Mouse (Mus musculus) forebrain, embryonic 12.5 days (tissue): ENCODE measurements around the gene Pde2a. TPM values are rescaled to one million over a fixed set of nuclear protein-coding genes. Genes with fewer than 3 reads are reported as not detected.

ENCODE experiments used
- ATAC-seq: fragments of 200-750 bp; cut with Nextera tagmentation; 2 replicates; pipeline ENCODE4 v1.8.0; 2017; ENCODE audit warnings: moderate TSS enrichment; ENCODE audit not compliant: low FRiP score
- H3K27ac ChIP-seq: fragments of 300-500 bp; sonication (generic); 2 replicates; pipeline ENCODE4 v1.5.1; 2016; ENCODE audit warnings: mild to moderate bottlenecking
- H3K27me3 ChIP-seq: fragments of 300-500 bp; sonication (generic); 2 replicates; pipeline ENCODE4 v1.6.1; 2016; ENCODE audit warnings: mild to moderate bottlenecking
- H3K36me3 ChIP-seq: fragments of 300-500 bp; sonication (generic); replicated peaks from 2 replicates; pipeline ENCODE4 v1.6.1; 2016; ENCODE audit warnings: mild to moderate bottlenecking
- H3K4me1 ChIP-seq: fragments of 300-500 bp; sonication (generic); 2 replicates; pipeline ENCODE4 v1.6.1; 2016
- H3K4me2 ChIP-seq: fragments of 300-500 bp; sonication (generic); 2 replicates; pipeline ENCODE4 v1.6.1; 2016; ENCODE audit warnings: mild to moderate bottlenecking, moderate library complexity
- H3K4me3 ChIP-seq: fragments of 300-500 bp; sonication (generic); replicated peaks from 2 replicates; pipeline ENCODE4 v1.5.1; 2016; ENCODE audit warnings: mild to moderate bottlenecking
- H3K9ac ChIP-seq: fragments of 300-500 bp; sonication (generic); 2 replicates; pipeline ENCODE4 v1.6.1; 2016; ENCODE audit warnings: mild to moderate bottlenecking
- H3K9me3 ChIP-seq: fragments of 300-500 bp; sonication (generic); 2 replicates; pipeline ENCODE4 v1.6.1; 2016
- WGBS: fragments of 180-500 bp; shearing (Covaris S2); methylation state at CpG from one replicate; pipeline ENCODE4 v1.1.7; 2016; 5-methylcytosine and 5-hydroxymethylcytosine counted together
- polyA plus RNA-seq: library from polyadenylated mRNA; unstranded; fragments of >200 nt; fragmentation: Nextera tagmentation; extraction: Ambion mirVana; gene quantifications from 2 replicates; pipeline ENCODE4 v1.2.1, GENCODE M21; 2016

Pde2a gene
- polyA plus RNA-seq, 1 experiment from 2014 or later: 23.1 TPM

DNA sequence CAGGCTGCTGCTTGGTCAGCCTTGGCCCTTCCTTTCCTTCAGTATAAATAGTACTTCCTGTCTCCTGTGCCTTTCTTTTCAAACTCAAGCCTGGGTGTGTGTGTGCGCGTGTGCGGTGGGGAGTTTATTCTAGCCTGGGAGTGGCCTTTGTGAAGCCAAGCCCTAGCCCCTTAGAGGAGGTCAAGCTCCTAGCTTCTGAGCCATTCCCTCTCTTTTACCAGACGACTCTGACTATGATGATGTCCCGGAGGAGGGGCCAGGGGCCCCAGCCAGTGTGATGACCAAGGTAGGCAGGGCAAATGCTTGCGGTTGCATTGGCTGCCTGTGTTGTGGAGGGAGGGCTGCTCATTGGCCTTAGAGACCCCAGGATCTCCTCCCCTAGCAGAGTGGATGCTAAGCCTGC, 36.2 kb upstream of the Pde2a start:
- Histone ChIP-seq H3K4me3 (no peak overlapping the region), H3K27me3 (no peaks in the 10 kb centered on the region), H3K27ac (no peak overlapping the region), H3K9me3 (no peaks in the 10 kb centered on the region), H3K36me3 (no peaks in the 10 kb centered on the region), H3K4me1 (peaks cover 10% of the 10 kb centered on the region), H3K9ac (no peak overlapping the region), H3K4me2 (no peak overlapping the region)
- no peak for ATAC-seq
- 53% methylated on average over 6 of the region's 6 CpGs for WGBS

GRCm38 (mm10) chr7:101385866-101386452, 35.5 kb upstream of the Pde2a start:
- Histone ChIP-seq H3K9ac (no peak overlapping the region), H3K36me3 (no peaks in the 10 kb centered on the region), H3K9me3 (no peaks in the 10 kb centered on the region), H3K4me1 (peaks cover 10% of the 10 kb centered on the region), H3K27ac (no peak overlapping the region), H3K4me2 (no peak overlapping the region), H3K27me3 (no peaks in the 10 kb centered on the region), H3K4me3 (no peak overlapping the region)
- 58% methylated on average over 10 of the region's 10 CpGs for WGBS
- ATAC-seq: 0 out of 2 replicates have a peak, but pooled peaks have one; percentile 20

- Histone ChIP-seq H3K27ac (no peak overlapping the region), H3K9ac (no peak overlapping the region), H3K4me2 (no peak overlapping the region), H3K4me1 (peaks cover 28% of the 10 kb centered on the region), H3K9me3 (no peaks in the 10 kb centered on the region), H3K36me3 (no peaks in the 10 kb centered on the region), H3K27me3 (no peaks in the 10 kb centered on the region), H3K4me3 (no peak overlapping the region)
- ATAC-seq: no peak
- WGBS: 86% methylated on average over 6 of the region's 6 CpGs
Measured at GRCm38 (mm10) chr7:101389256-101389655, 32.2 kb upstream of the Pde2a start.

- 0 out of 2 replicates have a peak, but pooled peaks have one; percentile 17 for ATAC-seq
- H3K27ac ChIP-seq: no peak overlapping the region
Measured at GRCm38 (mm10) chr7:101391909-101392479, 29.5 kb upstream of the Pde2a start.

DNA sequence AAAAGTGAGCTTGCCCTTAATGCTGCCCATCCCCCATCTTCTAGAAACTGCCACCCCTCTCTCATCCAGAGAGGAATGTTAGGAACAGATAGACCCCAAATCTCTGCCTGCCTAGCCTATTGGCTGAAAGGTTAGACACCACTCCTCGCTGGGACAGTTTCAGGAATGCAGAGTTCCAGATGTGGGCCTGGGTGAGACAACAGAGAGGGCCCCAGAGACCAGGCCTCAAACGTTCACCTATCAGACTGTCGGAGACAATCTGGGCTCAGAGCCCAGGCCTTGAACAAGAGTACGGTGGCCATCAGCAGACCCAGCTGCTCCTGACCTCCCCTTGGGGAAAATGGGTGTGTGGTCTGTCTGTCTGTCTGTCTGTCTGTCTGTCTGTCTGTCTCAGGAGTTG, 28.5 kb upstream of the Pde2a start:
- Histone ChIP-seq H3K27me3 (no peaks in the 10 kb centered on the region), H3K4me2 (no peak overlapping the region), H3K36me3 (no peaks in the 10 kb centered on the region), H3K27ac (peak overlapping the region; percentile 36; the same call in 1 of the 2 replicates), H3K4me1 (peaks cover 23% of the 10 kb centered on the region), H3K9ac (no peak overlapping the region), H3K9me3 (no peaks in the 10 kb centered on the region), H3K4me3 (no peak overlapping the region)
- no peak for ATAC-seq
- 66% methylated on average over 4 of the region's 4 CpGs for WGBS

More at GRCm38 (mm10) chr7:101391909-101392479, 29.5 kb upstream of the Pde2a start:
- no peak overlapping the region for H3K9ac ChIP-seq
- H3K9me3 ChIP-seq: no peaks in the 10 kb centered on the region
- H3K27me3 ChIP-seq: no peaks in the 10 kb centered on the region
- H3K36me3 ChIP-seq: no peaks in the 10 kb centered on the region
- WGBS: 81% methylated on average over 4 of the region's 4 CpGs
- no peak overlapping the region for H3K4me3 ChIP-seq
- H3K4me1 ChIP-seq: peaks cover 23% of the 10 kb centered on the region
- H3K4me2 ChIP-seq: no peak overlapping the region

DNA sequence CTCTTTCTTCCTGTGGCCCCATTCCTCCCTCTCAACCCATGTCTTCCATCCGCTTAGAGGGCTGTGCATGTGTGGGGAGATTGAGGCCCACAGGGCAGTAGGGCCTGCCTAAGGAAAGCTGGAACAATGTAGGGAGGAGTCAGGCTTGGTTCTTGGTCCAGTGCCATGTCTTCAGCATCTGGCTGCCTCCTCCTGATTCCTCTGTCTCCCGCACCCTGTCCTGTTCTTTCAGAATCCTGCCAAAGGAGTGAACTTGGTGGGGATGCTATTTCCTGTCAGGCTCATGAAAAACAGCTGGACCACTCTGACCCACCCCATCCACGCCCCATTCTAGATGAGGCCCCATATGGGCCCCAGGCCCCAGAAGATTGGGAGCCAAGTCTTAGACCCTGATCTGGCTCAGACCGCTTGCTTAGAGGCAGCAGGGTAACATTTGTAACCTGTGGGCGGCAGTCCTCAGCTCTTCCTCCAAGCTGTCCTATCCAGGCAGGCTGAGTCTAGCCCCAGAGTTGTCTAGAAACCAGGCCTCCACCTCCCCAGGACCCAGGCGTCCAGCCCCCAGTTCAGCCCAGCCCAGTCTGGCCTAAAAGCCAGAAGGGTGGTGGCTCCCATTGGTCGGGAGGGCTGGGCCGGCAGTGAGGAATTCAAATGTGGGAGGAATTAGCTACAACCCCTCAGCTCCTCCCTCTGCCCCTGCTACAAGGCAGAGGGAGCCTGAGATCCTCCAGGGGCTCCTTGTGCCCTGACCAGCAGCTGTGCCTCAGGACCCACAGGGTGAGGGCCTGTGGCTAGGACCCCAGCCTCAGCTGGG, 27.6 kb upstream of the Pde2a start:
- Histone ChIP-seq H3K4me3 (no peak overlapping the region), H3K27ac (peak overlapping the region; percentile 51; the same call in 1 of the 2 replicates), H3K4me1 (peaks cover 23% of the 10 kb centered on the region), H3K9me3 (no peaks in the 10 kb centered on the region), H3K4me2 (no peak overlapping the region), H3K9ac (no peak overlapping the region), H3K27me3 (no peaks in the 10 kb centered on the region), H3K36me3 (no peaks in the 10 kb centered on the region)
- 46% methylated on average over 8 of the region's 8 CpGs for WGBS
- peak; percentile 30; the same call in 1 of the 2 replicates for ATAC-seq

DNA sequence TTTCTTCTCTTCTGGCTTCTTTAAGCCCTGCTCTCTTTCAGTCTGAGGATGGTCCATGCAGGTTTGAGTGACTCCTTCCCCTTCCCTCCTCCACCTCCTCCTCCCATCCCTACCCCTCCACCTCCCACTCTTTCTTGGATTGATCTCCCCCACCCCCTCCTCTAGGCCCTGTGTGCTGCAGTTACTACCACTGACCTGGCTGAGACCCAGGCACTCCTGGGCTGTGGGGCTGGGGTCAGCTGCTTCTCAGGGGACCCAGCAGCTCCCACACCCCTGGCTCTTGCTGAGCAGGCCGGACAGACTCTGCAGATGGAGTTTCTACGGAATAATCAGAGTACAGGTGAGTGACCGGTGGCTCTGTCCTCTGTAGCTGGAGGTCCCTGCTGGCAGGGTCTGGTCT, 26.9 kb upstream of the Pde2a start:
- no peaks in the 10 kb centered on the region for H3K9me3 ChIP-seq
- peaks cover 23% of the 10 kb centered on the region for H3K4me1 ChIP-seq
- no peak overlapping the region for H3K4me3 ChIP-seq
- H3K27me3 ChIP-seq: no peaks in the 10 kb centered on the region
- no peak overlapping the region for H3K4me2 ChIP-seq
- 73% methylated on average over 3 of the region's 3 CpGs for WGBS
- no peak overlapping the region for H3K9ac ChIP-seq
- no peak for ATAC-seq
- 0 out of 2 replicates have a peak overlapping the region, but pooled peaks have one; percentile 51 for H3K27ac ChIP-seq
- H3K36me3 ChIP-seq: no peaks in the 10 kb centered on the region

GRCm38 (mm10) chr7:101395471-101395870, 26.0 kb upstream of the Pde2a start:
- Histone ChIP-seq H3K9me3 (no peaks in the 10 kb centered on the region), H3K27ac (no peak overlapping the region), H3K4me1 (peaks cover 23% of the 10 kb centered on the region), H3K4me3 (no peak overlapping the region), H3K9ac (no peak overlapping the region), H3K4me2 (no peak overlapping the region), H3K36me3 (no peaks in the 10 kb centered on the region), H3K27me3 (no peaks in the 10 kb centered on the region)
- ATAC-seq: no peak
- WGBS: 95% methylated on average over 2 of the region's 2 CpGs

DNA sequence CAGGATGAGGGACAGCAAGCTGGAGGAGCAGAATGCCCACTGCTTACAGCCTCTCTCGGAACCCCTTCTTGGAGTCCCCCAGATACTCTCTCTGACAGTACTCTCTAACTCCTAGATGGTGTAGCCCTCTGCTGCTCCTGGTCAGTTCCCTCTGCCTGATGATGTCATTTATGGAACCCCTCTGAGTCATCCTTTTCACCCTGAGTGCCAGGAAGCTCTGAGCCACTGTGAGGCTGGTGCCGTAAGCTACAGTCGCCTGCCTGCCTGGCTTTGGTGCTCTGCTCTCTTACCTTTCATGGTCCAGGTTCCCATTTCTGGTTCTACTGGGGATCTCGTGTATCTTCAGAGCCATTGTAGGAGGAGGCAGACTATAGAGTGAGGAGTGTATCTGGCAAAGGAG, 24.3 kb upstream of the Pde2a start:
- H3K4me3 ChIP-seq: no peak overlapping the region
- 90% methylated on average over 4 of the region's 4 CpGs for WGBS

DNA sequence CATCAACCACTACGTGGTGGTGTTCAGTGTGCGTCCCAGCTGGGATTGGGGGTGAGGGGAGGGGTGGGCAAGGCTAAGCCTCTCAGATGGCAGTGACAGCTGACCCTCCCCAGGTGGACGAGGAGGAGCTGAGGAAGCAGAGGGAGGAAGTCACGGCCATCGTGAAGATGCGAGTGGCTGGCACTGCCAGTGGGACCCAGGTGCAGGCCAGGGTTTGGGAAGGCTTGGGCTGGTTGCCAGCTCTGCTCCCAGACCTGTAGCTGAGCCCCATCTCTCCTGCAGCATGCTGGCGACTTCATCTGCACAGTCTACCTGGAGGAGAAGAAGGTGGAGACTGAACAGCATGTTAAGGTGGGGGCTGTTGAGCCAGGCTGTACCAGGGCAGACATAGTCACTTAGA, 20.0 kb upstream of the Pde2a start:
- Histone ChIP-seq H3K9ac (no peak overlapping the region), H3K9me3 (no peaks in the 10 kb centered on the region), H3K4me1 (no peaks in the 10 kb centered on the region), H3K27me3 (no peaks in the 10 kb centered on the region), H3K36me3 (0 out of 2 replicates have a peak, but pooled peaks cover 4% of the 10 kb centered on the region), H3K4me3 (no peak overlapping the region), H3K4me2 (no peak overlapping the region), H3K27ac (no peak overlapping the region)
- WGBS: 79% methylated on average over 7 of the region's 7 CpGs
- no peak for ATAC-seq

More for the DNA sequence above, 24.3 kb upstream of the Pde2a start:
- Histone ChIP-seq H3K4me2 (no peak overlapping the region), H3K4me1 (peaks cover 23% of the 10 kb centered on the region), H3K9me3 (no peaks in the 10 kb centered on the region), H3K36me3 (0 out of 2 replicates have a peak, but pooled peaks cover 4% of the 10 kb centered on the region), H3K9ac (no peak overlapping the region), H3K27me3 (no peaks in the 10 kb centered on the region), H3K27ac (no peak overlapping the region)
- ATAC-seq: no peak

- no peaks in the 10 kb centered on the region for H3K9me3 ChIP-seq
- no peak overlapping the region for H3K4me2 ChIP-seq
- no peak for ATAC-seq
- no peaks in the 10 kb centered on the region for H3K4me1 ChIP-seq
- 95% methylated on average over 5 of the region's 5 CpGs for WGBS
- H3K36me3 ChIP-seq: 0 out of 2 replicates have a peak, but pooled peaks cover 4% of the 10 kb centered on the region
- H3K27ac ChIP-seq: no peak overlapping the region
- no peaks in the 10 kb centered on the region for H3K27me3 ChIP-seq
- H3K9ac ChIP-seq: no peak overlapping the region
- H3K4me3 ChIP-seq: no peak overlapping the region
Measured at GRCm38 (mm10) chr7:101403831-101404230, 17.7 kb upstream of the Pde2a start.

GRCm38 (mm10) chr7:101410267-101410936, 11.1 kb upstream of the Pde2a start, which contains the start of gene Gm45837:
Gene Gm45837, plus strand, starts transcription at chr7:101410886.
- H3K4me1 ChIP-seq: peaks cover 14% of the 10 kb centered on the region
- no peak within 1 kb of the TSS for H3K27ac ChIP-seq
- no peak within 1 kb of the TSS for H3K9ac ChIP-seq
- peaks cover 5% of the 10 kb centered on the region; the same call in 1 of the 2 replicates for H3K27me3 ChIP-seq
- no peak for ATAC-seq
- H3K9me3 ChIP-seq: no peaks in the 10 kb centered on the region
- WGBS: 87% methylated on average over 11 of the region's 11 CpGs
- no peak within 1 kb of the TSS for H3K4me3 ChIP-seq
- no peak within 1 kb of the TSS for H3K4me2 ChIP-seq
- H3K36me3 ChIP-seq: no peaks in the 10 kb centered on the region
